Mouse (Mus musculus) MEL (cell line): ENCODE results near the gene Ctdspl.

Experiments used
- E2F4 ChIP-seq: IDR thresholded peaks from 2 replicates; pipeline ENCODE4 v1.6.1; 2011; ENCODE audit warnings: low read depth, low read length, improper control_type of control experiment, borderline replicate concordance
- POLR2A ChIP-seq, 2 experiments: IDR thresholded peaks; 2 replicates each; pipeline ENCODE4 v1.6.1; 2011 to 2012; ENCODE audit warnings: low read length in 2 of 2, mild to moderate bottlenecking in 2 of 2, control low read depth in 1 of 2, improper control_type of control experiment in 1 of 2, low read depth in 1 of 2, moderate library complexity in 1 of 2; ENCODE audit not compliant: control insufficient read depth in 1 of 2, insufficient read depth in 1 of 2, poor library complexity in 1 of 2
- SMC3 ChIP-seq: IDR thresholded peaks from 2 replicates; pipeline ENCODE4 v1.6.1; 2011; ENCODE audit warnings: low read depth, low read length, improper control_type of control experiment

DNA sequence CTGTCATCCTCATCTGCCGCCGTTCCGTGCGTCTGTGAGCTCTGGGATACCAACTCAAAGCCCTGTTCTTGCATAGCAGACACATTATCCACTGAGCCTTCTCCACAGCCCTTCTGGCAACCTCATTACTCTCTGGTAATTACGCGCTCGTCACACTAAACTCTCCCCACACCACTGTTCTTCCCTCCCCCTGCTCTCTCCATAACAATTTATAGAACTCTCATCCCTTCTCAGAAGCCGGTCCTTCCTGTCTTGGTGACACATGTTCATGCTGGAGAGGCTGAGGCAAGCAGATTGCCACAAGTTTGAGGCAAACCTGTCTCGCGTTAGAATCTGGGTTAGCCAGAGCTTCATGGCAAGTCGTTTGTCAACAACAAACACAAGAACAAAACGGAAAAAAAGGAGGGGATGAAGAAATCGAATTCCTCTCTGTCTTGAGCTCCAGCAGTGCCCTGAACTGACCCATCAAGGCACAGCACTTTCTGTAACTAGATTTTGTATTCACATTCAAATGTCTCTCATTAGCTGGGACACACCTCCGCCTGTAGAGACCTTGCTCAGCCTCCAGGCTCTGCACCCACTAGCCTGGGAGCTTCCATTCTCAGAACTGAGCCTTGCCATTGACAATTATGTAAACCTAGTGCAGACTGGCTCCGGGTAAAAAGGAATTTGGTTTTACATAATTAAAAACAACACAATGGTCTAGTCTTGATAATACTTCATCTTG lies 79.2 kb downstream of the Ctdspl start:
- TF ChIP-seq POLR2A (IDR thresholded peaks at IDR 0.05; ENCODE audit: control insufficient read depth in 1 of 2, insufficient read depth in 1 of 2, low read depth in 1 of 2, low read length in 2 of 2, poor library complexity in 1 of 2), result no peak
- no peak for TF ChIP-seq SMC3
- TF ChIP-seq E2F4, result no peak
